Mouse (Mus musculus) frontal cortex, postnatal 36 days (tissue): ENCODE results near the gene Clgn.
A peak's percentile ranks its signal among the peaks of the same experiment; 100 is the strongest.

Experiments used
- DNase-seq, 2 experiments: peaks; one replicate each; pipeline ENCODE4 v3.0.0; 2022; ENCODE audit warnings: low spot score in 2 of 2

The Clgn gene

DNA sequence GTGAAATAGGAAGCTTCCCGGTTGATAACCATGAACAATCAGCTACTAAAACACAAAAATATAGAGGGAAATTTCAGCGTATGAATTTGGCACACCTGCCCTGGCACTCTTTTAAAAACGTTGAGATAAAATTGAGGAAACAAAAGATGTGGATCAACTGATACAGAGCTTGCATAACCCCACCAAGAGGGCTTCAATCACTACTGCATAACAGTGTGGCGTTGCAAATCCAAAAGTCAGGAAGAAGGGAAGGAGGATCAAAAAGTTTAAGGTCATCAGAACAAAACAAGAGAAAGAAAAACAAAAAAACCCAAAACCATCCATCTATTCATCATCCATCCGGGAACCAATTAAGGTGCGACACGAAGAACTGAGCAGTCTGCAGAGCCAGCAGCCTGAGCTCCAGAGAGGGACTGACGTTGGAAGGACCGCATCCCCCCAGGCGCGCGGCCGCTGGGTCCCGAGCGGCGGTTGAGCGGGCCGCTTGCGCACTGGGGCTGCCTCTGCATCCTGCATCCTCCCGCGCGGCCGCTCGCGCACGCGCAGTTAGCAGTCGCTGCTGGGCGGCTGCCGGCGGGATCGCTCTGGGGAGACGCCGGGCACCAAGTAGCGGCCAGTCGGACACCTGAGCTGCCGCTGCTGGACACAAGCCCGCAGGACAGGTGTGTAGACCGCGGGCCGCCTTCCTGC is at the start of gene Clgn:
Gene Clgn, plus strand, starts transcription at position 552 of the 690 bp plus-strand sequence.
- peak; percentile 77 to 78 for DNase-seq

DNA sequence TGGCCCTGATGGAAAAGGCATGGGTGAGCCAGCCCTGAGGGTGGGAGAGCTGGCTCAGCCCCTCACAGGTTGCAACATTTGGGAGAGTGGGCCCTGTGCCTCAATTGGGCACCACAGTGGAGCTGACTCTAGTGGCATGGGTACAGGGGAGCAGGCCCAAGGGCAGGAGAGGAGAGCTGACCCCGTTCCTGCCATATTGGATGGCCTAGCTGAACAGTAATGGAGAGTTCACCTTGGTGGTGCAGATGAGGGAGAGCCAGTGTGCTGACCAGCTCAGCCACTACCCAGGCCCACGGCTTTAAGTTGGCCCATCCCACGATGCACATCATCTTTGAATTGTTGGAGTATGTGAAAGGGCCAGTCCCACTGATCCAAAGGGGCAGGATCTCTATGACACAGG is 47.6 kb upstream of the Clgn start:
- DNase-seq: no peak

DNA sequence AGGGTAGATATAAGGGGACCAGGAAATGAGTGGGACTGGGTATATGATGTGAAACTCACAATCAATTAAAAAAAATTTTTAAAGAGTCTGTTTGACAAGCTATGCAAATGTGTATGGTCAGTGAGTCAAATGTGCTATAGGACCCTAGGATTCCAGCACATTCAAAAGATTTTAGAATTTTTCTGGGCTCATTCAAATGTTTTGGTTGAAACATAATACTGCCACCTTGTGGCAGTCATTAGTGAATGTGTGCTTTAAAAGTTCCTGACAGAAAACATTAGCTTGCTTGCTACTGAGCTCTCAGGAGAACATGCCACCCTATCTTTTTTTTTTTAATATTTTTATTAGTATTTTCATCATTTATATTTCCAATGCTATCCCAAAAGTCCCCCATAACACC is 47.0 kb upstream of the Clgn start:
- peak in 1 of 2 experiments; percentile 23 for DNase-seq

DNA sequence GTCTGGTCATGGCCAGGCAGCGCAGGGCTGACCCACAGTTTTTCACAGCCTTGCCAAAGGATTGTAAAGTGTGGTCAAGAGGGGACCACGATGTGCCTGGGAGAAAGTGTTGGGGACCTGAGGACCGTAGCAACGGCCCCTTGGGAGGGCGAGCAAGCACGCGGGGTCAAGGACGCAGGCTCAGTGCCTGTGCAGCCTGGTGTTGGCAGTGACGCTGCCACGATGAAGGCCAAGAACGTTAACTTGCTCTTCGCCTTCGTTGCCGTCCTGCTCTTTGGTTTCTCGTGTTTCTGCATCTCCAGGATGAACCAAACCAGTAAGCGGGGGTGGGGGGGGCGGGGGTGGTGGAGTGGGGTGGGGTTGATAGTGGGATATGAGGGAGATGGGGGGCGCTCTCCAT is 41.4 kb upstream of the Clgn start, which contains the start of gene Mgat4d:
Gene Mgat4d, plus strand, starts transcription at position 209 of the 400 bp plus-strand sequence.
- no peak for DNase-seq

DNA sequence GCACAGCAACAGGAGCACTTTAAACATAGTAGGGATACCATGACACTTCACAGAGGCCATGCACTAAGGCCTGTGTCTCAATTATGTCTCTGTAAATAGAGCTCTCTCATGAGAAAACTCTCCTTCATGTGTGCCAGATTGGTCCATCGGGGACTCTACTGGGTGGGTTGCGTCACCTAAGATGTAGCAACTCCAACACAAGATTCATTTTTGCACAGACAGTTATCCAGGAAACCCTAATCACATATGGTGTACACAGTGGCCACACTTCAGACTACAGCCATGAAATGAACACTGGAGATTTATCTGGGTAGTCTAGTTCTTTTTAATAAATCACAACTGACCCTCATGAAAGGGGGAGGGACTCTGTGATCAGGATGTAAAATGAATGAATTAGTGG is 38.4 kb upstream of the Clgn start:
- DNase-seq: no peak

DNA sequence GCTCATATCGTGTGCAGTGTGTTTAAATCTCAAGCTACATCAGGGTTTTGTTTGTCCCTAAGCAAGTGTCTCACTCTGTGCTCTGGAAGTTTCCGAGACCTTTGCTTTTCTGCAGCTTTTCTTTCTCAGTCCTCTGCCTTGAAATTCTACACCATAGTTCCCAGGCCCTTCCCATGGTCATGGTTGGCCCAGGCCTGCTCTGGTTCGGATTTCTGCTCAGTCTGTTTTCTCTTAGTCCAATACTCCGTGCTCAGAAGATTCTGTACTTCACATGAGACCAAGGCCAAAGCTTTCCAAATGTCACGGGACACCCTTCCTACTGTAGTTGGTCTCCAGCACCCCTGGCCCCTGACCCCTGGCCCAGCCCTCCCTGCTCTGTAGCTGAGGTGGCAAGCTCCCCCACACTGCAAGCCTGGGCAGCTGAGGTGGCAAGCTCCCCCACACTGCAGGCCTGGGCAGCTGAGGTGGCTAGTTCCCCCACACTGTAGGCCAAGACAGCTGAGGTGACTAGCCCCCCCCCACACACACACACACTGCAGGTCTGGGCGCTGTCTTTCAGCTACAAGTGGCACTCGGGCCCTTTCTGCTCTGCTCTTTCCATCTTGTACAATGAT is 26.4 kb upstream of the Clgn start:
- DNase-seq: no peak

DNA sequence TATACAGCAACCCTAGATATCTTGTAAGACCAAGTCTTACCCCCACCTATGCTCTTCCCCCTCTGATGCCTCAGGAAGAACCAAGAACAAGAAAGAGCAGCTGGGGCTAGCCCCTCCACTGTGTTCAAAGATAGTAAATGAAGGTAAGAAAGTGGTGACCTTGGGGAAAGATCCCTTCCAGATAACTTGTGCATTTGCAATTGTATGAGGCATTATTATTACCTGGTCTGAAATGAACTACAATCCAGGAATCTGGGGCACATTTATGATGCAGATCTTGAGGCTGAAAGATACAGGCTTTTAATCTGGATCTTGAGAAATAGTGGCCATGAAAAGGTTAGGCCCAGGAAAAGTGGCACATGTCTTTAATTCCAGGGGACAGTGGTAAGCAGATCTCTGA is 12.4 kb upstream of the Clgn start:
- DNase-seq: no peak

DNA sequence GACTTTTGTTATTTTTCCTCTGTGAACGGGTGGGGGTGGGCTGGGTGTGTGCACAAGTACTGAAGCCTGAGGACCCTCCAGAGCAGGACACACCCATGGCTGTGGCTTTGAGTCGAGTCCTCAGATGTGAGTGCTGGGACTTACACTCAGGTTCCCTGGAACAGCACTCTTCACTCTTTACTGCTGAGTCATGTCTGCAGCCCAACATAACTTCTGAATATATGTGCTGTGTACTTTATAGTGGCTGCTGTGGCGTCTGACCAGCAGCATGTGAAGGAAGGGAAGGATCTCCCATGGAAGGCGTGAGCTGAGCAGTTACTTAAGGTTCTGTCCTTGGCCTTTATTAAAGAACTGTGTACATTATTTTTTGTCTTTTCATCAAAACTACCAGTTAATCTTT is 9.5 kb upstream of the Clgn start:
- DNase-seq: no peak

DNA sequence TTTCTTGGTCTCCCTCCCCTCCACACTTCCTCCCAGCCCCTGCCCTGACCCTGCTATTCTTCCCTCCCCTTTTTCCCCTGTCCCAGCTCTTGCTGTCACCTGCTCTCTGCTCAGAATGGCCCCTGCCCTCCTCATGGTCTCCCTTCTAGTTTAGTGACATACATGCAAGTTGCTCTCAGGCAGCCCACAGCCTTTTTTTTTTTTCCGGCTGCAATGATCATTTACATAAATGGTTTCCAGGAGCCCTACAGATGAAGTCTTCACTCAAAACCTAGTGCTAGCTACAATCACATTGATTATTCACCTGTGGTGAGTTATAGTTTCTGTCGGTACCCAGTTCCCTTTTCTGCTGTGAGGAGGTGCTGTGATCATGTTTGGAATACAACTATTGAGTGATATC is 8.7 kb upstream of the Clgn start:
- DNase-seq: no peak

DNA sequence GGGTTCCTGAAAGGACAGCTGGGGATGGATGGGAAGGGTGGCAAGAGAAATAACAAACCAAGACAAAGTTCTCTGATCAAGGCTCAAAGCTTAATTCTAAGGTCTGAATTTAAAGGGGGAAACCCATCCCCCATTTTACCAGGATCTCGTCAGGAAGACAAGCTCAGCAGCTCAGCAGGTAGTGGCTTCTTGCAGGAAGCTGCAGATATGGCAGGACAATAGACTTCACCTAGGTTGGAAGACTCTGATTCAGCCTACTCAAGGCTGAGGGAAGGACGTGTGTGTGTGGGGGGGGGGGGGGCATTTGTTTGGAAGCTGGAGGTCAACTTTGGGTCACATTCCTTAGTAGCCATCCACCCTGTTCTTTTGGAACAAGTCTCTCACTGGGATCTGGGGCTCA is 6.8 kb upstream of the Clgn start:
- no peak for DNase-seq

DNA sequence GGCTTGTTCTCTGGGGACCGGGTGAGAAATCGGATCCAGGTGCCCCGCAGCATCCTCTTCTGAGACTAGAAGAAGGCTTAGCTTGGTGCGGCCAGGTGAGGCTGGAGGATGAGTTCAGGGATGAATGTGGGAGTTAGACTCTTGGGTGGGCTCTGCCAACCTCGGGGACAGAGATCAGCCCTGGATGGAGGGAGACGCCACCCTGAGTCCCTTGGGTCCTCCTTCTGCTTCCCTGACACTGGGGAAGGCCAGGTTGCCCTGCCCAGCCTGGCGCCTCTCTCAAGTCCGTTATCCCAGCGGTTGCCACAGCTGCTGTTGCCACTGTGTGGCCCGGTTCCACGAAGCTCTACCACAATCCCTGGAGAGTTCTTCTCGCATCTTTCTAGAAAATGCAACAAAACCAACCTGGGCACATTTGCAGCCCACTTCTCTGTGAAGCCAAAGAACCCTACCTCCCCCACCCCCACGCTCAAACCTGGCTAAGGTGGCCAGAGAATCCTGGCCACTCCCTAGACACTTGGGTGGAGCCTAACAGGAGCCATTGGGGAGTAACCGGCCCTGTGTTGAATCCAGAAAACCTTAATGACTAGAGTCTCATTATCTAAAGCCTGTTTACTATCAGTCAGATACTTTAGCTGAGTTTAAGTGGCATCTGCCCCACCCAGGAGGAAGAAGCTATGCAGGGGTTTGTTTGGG is 487 bp downstream of the Clgn start:
- no peak for DNase-seq

DNA sequence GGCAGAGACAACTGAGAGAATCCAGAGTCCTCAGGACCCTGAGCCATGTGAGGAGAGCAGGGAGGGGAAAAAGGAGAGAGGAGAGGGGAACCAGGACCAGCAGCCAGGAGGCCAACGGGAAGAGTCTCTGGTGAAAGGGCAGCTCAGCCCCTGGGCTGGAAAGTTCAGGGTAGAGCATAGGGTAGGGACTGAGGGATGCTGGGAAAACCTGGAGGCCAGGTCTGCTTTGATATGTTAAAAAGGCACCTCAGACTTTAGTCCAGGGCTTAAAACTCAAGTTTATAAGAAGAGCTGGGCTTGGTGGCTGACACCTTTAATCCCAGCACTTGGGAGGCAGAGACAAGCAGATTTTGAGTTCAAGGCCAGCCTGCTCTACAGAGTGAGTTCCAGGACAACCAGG is 2.9 kb downstream of the Clgn start:
- DNase-seq: no peak

DNA sequence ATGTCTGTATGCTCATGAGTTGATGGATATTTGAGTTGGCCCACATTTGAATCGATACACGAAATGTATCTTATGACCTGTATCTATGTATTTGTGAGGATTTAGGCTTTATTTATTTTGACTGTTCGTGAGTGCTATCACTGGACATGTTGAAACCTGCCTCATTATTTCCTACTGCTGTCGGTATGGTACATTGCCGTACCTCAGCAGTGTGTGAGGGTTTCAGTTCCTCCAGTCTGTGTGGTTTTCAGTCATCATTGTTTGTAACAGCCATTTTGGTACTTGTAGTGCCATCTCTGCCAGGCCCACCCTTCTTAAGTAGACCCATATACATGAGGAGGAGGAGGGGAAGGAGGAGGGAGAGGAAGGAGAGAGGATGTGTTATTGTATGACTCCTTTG is 4.7 kb downstream of the Clgn start:
- DNase-seq: no peak

DNA sequence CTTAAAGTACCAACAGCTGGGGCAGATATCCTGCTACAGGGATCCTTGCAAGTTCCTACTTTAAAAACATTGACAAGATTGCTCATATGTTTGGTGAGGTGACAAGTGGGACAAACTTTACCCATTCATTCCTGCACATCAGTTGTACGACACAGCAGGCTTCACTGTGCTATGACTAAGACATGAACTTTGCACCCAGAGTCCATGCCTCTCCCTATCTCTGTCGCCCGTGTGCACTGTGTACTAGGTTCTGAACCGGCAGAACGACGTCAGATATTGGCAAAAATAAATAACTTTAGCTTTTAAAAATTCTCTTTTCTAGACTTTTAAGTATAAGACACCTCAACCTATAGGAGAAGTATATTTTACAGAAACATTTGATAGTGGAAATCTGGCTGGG is 7.0 kb downstream of the Clgn start:
- no peak for DNase-seq

DNA sequence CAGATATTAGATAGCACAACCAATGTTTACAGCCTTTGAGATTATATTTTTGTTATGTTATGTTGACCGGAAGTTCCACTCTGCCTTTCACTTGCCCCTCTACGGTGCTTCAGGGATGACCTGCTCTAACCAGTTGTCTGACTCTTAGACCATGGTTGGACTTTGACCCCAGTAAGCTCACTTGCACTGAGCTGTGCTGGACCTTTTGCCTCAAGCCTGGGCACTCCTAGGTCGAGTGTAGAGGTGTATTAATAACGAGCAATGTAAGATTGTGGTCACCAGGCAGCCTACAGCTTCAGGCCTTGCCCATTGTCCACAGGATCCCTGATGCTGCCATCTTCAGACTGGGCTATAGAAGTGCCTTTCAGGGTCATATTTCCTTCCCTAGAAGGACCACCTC is 8.1 kb downstream of the Clgn start:
- no peak for DNase-seq

DNA sequence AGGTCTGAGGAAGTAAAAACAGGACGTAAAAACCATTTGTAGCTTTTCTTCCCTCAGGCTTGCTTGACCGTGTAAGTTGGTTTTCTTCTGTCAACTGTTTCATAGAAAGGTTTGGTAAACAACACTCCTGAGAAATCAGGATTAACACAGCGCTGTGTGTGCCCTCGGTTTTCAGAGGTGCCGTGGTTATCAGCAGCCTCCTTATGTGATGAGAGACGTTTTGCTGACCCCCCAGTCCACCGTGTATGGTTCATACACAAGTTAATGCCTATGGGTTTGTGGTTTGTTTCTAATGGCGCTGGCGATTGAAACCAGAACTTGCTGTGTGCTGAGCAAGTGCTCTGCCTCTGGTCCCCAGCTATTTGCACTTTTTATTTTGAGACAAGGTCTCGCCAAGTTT is 15.9 kb downstream of the Clgn start:
- DNase-seq: no peak

DNA sequence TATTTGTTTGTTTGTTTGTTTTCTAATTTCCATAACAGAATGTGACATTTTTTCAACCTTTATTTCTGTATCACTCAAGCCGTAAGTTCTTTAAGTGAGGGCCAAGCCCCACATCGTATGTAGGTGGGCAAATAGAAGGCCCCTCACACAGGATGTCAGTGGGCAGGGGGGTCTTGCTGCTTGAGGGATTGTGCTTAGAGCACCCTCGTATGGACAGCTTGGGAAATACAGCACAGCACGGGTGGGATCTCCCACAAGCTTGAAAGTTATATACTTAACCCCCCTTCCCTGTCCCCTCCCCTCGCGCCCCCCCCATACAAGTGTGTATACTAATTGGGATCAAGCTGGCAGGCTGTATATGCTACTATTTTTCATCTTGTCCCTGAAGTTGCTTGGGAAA is 17.2 kb downstream of the Clgn start:
- DNase-seq: no peak

DNA sequence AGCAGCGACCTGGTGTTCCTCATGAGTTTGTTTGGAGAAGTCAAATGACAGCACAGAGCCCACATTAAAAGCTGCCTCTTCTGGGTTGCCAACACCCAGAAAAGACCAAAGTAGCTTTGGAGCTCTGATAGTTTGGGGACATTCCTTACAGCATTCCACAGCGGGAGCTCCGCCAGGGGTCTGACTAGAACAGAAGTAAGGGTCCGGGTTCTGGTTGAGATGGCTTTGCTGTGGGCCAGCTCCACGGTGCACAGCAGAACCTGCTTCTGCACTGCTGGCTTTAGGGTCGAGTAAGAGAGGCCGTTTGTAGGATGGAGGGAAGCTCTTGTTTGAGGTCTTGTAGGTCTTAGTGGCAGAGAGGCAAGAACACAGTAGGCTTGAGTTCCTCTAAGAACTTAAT is 18.8 kb downstream of the Clgn start:
- no peak for DNase-seq

DNA sequence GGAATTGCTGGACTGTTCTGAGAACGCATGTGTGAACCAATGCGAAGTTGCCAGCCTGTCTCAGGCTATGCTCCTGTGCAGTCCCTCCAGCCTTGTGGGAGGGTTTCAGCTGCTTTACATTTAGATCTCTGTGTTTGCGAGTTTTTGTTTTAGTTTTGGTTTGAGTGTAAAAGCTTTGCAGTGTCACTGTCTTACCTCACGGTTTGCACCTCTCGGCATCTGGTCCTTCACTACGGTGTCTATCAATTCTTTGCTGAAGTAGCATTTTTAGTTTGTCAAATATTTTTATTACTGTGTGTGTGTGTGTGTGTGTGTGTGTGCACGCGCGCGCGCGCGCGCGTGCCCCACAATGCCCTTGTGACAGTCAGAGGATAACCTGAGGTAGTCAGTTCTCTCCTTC is 27.2 kb downstream of the Clgn start:
- no peak for DNase-seq

DNA sequence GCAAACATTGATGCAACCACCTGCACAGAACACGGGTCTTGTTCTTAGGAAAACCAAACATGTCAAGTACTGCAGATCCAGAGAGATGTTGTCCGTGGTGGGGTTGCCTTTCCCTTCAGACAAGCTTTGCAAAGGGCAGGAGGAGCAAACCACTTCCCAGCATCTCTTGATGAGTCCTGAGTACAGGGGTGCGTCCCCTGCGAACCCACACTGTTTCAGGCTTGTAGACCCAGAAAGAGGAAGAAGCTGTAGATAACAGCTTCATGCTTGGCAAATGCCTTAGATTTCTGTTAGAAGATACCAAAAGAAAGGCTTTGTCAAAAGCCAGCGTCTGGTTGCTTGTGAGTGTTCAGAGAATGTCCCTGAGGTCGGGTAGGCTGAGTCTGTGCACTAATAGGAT is 28.3 kb downstream of the Clgn start:
- DNase-seq: no peak

DNA sequence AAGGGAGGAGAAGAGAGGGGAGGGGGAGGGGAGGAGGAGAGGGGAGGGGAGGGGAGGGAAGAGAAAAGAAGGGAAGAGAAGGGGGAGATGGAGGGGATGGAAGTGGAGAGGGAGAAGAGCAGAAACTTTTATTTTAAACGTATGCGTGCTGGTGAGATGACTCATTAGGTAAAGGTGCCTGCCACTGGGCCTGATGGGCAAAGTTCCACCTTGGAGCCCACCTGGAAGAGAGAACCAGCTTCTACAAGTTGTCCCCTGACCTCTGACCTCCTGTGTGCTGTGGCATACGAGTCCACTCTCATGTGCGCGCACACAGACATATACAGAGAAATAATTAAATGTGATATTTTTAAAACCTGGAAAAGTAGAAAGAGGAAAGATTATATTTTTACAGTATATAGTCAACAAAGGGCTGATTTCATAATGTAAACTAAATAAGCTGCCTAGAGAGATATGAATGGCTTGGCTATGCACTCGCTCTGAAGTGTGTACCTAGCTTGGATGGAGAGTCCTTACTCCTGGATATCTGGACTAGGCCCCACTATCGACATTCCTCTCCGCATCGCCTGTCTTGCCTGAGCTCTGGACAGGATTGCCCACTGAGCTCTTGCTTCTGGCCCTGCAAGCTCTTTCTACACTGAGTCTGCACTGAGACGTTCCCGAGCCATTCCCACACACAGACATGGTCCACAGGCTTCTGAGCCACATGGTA is 29.3 kb downstream of the Clgn start:
- DNase-seq: no peak

DNA sequence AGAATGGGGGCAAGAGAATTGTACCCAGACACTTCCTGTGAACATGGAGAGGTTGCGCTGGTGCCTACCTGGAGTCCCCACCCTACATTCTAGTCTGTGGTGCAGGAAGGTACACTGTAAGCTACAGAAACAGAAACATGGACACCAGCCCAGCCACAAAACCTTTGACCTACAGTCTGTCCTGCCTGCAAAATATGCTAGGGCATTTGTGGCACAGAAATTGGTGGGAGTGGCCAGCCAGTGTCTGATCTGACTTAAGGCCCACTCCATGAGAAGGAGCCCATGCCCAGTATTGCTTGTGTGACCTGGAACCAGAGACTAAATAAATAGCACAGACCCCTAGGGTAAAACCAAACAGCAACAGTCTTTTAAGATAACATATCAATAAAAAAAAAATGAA is 31.7 kb downstream of the Clgn start:
- no peak for DNase-seq
